Mouse (Mus musculus): ENCODE measurements around the gene Defb11. TPM values are rescaled to one million over a fixed set of nuclear protein-coding genes. Genes with fewer than 3 reads are reported as not detected.

Gene Defb11
- polyA plus RNA-seq, 1 experiment from 2014 or later: 13.5 TPM

Other genes with a start within 250 kb of the Defb11 start
- not detected in 2 replicates for gene Defa34, start 240.6 kb downstream of the Defb11 start, polyA plus RNA-seq (2015; fragmentation: Nextera tagmentation; extraction: Ambion mirVana)
- not detected in 2 replicates for gene AY761184, start 202.8 kb downstream of the Defb11 start, polyA plus RNA-seq (2015; fragmentation: Nextera tagmentation; extraction: Ambion mirVana)
- not detected in 2 replicates for gene Defa24, start 171.9 kb downstream of the Defb11 start, polyA plus RNA-seq (2015; fragmentation: Nextera tagmentation; extraction: Ambion mirVana)
- gene Defb50, start 82.9 kb downstream of the Defb11 start, polyA plus RNA-seq (2015; fragmentation: Nextera tagmentation; extraction: Ambion mirVana): not detected in 2 replicates
- gene Defb2, start 66.5 kb downstream of the Defb11 start, polyA plus RNA-seq (2015; fragmentation: Nextera tagmentation; extraction: Ambion mirVana): not detected in 2 replicates
- not detected in 2 replicates for gene Defb10, start 47.5 kb downstream of the Defb11 start, polyA plus RNA-seq (2015; fragmentation: Nextera tagmentation; extraction: Ambion mirVana)
- not detected in 2 replicates for gene Defb9, start 21.0 kb downstream of the Defb11 start, polyA plus RNA-seq (2015; fragmentation: Nextera tagmentation; extraction: Ambion mirVana)
- gene Defb15, start 26.3 kb upstream of the Defb11 start, polyA plus RNA-seq (2015; fragmentation: Nextera tagmentation; extraction: Ambion mirVana): not detected in 2 replicates
- not detected in 2 replicates for gene Defb35, start 31.9 kb upstream of the Defb11 start, polyA plus RNA-seq (2015; fragmentation: Nextera tagmentation; extraction: Ambion mirVana)
- gene Defb13, start 40.4 kb upstream of the Defb11 start, polyA plus RNA-seq (2015; fragmentation: Nextera tagmentation; extraction: Ambion mirVana): not detected in 2 replicates
- gene Fam90a1a, start 52.3 kb upstream of the Defb11 start, polyA plus RNA-seq (2015; fragmentation: Nextera tagmentation; extraction: Ambion mirVana): not detected in 2 replicates
- gene Ccdc70, start 63.4 kb upstream of the Defb11 start, polyA plus RNA-seq (2015; fragmentation: Nextera tagmentation; extraction: Ambion mirVana): not detected in 2 replicates
- gene Atp7b, start 153.9 kb upstream of the Defb11 start, polyA plus RNA-seq (2015; fragmentation: Nextera tagmentation; extraction: Ambion mirVana): 1.3 and 1.7 TPM in 2 replicates
- gene Alg11, start 154.3 kb upstream of the Defb11 start, polyA plus RNA-seq (2015; fragmentation: Nextera tagmentation; extraction: Ambion mirVana): 29.9 and 31.2 TPM in 2 replicates
- 0.52 and 1.1 TPM in 2 replicates for gene Nek5, start 218.6 kb upstream of the Defb11 start, polyA plus RNA-seq (2015; fragmentation: Nextera tagmentation; extraction: Ambion mirVana)